Mouse (Mus musculus) gastrocnemius, adult 18-20 months (tissue): ENCODE data around the gene Tnfrsf11a. TPM values are rescaled to one million over a fixed set of nuclear protein-coding genes. Genes with fewer than 3 reads are reported as not detected.

Source experiments
- DNase-seq: peaks from one replicate; pipeline ENCODE4 v3.0.0; 2021; ENCODE audit warnings: low spot score
- total RNA-seq, 2 experiments: library from RNA; stranded (reverse); gene quantifications; 2 replicates each; pipeline ENCODE4 v1.2.3; 2021

The Tnfrsf11a gene
- total RNA-seq, 2 experiments from 2014 or later: 0.46 to 0.50 TPM

GRCm38 (mm10) chr1:105891032-105891725 lies 110.7 kb downstream of the Tnfrsf11a start:
- peak; percentile 94 for DNase-seq

- DNase-seq: no peak
Measured at GRCm38 (mm10) chr1:105895019-105895418, 114.5 kb downstream of the Tnfrsf11a start.

Other genes with a start within 250 kb of the Tnfrsf11a start
- gene Pign, start 117.0 kb upstream of the Tnfrsf11a start, total RNA-seq: 1 to 10 TPM; 7.7 to 9.9 TPM
- gene Relch, start 116.9 kb upstream of the Tnfrsf11a start, total RNA-seq: 1 to 10 TPM; 8.4 to 9.7 TPM
- 10 to 100 TPM in 1 of 2 experiments, 1 to 10 TPM in 1; 7.9 to 11.4 TPM for gene Zcchc2, start 209.7 kb downstream of the Tnfrsf11a start, total RNA-seq